Mouse (Mus musculus) embryonic facial prominence, embryonic 10.5 days (tissue): ENCODE data around the gene Kcnma1. TPM values are rescaled to one million over a fixed set of nuclear protein-coding genes. Genes with fewer than 3 reads are reported as not detected.

Experiments
- DNase-seq: peaks from one replicate; pipeline ENCODE4 v3.0.0-alpha.2; 2017; ENCODE audit warnings: low spot score
- H3K27ac ChIP-seq: fragments of 300-500 bp; sonication (generic); replicated peaks from 2 replicates; pipeline ENCODE4 v1.5.1; 2016; ENCODE audit warnings: mild to moderate bottlenecking
- H3K27me3 ChIP-seq: fragments of 300-500 bp; sonication (generic); replicated peaks from 2 replicates; pipeline ENCODE4 v1.6.1; 2016; ENCODE audit warnings: low read depth, mild to moderate bottlenecking; ENCODE audit not compliant: poor library complexity, severe bottlenecking
- H3K36me3 ChIP-seq: fragments of 300-500 bp; sonication (generic); replicated peaks from 2 replicates; pipeline ENCODE4 v1.6.1; 2016; ENCODE audit warnings: mild to moderate bottlenecking, moderate library complexity
- H3K4me1 ChIP-seq: fragments of 300-500 bp; sonication (generic); 2 replicates; pipeline ENCODE4 v1.6.1; 2016
- H3K4me3 ChIP-seq: fragments of 300-500 bp; sonication (generic); 2 replicates; pipeline ENCODE4 v1.5.1; 2016; ENCODE audit warnings: mild to moderate bottlenecking, moderate library complexity
- H3K9me3 ChIP-seq: fragments of 300-500 bp; sonication (generic); 2 replicates; pipeline ENCODE4 v1.6.1; 2016; ENCODE audit warnings: mild to moderate bottlenecking
- WGBS: fragments of 180-500 bp; shearing (Covaris S2); methylation state at CpG from one replicate; pipeline ENCODE4 v1.1.7; 2016; 5-methylcytosine and 5-hydroxymethylcytosine counted together
- polyA plus RNA-seq: library from polyadenylated mRNA; unstranded; fragments of >200 nt; fragmentation: Nextera tagmentation; extraction: Ambion mirVana; gene quantifications from 2 replicates; pipeline ENCODE4 v1.2.1, GENCODE M21; 2016

Kcnma1 gene
- polyA plus RNA-seq, 1 experiment from 2014 or later: 0.70 TPM

DNA sequence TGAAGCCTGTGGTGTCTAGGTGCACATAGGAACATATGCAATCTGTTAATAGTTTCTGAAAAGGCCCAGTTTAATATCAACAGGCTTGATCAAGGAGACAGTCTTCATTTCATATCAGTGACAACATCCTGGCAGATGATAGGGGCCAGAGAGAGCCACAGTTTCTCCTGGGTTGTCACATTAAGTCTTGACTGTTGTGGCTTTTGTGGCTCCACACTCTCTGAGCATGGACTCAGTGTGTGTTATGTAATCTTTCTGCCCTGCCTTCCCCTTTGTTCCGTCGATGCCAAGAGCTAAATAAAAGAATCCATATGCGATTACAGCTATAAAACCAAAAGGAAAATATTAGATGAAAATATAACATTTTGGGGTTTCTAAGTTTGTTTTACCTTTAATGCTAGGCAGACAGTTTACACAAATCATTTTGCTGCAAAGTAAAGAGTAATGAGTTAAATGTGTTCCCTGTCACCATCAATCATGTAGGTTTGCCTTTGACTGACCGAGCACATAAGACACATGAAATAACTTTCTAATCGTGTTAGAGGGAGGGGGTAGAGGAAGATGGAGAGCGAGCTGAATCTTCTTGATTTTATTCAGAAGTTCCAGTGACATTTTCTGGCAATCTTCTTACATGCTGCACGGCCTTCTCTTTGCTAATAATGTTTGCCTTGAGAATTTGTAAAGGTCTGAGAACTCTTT, 528.3 kb downstream of the Kcnma1 start:
- no peak overlapping the region for H3K4me3 ChIP-seq
- H3K9me3 ChIP-seq: no peaks in the 10 kb centered on the region
- WGBS: 71% methylated on average over 7 of the region's 7 CpGs
- no peak for DNase-seq
- no peaks in the 10 kb centered on the region for H3K27me3 ChIP-seq
- H3K27ac ChIP-seq: no peak overlapping the region
- H3K4me1 ChIP-seq: no peaks in the 10 kb centered on the region
- no peaks in the 10 kb centered on the region for H3K36me3 ChIP-seq

DNA sequence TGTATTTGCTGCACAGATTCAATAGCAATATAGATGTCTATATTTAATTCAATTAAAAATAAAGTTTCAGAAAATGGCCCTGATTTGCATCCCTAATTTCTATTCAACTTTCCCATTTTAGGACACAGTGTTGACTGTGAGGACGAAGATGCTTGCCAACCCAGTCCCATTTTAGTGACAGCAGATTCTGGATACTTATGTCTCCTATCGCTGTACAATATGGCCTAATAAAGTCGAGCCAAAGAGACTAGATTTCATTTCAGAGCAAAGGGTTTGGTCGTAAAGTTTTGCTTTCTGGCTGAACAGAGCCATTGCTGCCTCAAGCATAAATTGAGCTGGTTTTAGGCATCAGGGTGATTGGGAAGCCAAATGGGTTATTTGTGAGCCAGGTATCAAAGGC, 539.2 kb downstream of the Kcnma1 start:
- WGBS: 93% methylated on average over 4 of the region's 4 CpGs
- Histone ChIP-seq H3K9me3 (no peaks in the 10 kb centered on the region), H3K27ac (no peak overlapping the region), H3K27me3 (no peaks in the 10 kb centered on the region), H3K4me3 (no peak overlapping the region), H3K36me3 (no peaks in the 10 kb centered on the region), H3K4me1 (peaks cover 5% of the 10 kb centered on the region; the same call in 1 of the 2 replicates)
- DNase-seq: no peak

DNA sequence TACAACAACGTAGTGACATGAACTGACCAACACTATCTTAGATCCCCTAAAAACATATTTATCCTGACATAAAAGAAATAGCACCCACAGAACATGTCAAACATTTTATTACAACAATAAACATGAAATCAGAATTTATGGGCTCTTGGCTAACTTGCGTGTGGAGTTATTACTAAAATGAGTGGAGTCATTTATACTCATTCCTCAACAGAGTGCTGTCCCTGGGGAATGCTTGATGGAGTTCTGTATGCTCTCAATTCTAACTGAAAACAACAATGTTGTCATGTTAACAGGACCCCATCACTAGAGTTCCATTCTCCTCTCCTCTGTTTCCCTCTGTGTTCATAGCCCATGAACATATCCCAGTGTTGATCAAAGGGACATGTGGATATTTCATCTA, 544.2 kb downstream of the Kcnma1 start:
- peaks cover 8% of the 10 kb centered on the region; the same call in 1 of the 2 replicates for H3K4me1 ChIP-seq
- DNase-seq: no peak
- no peaks in the 10 kb centered on the region for H3K27me3 ChIP-seq
- H3K36me3 ChIP-seq: no peaks in the 10 kb centered on the region
- H3K4me3 ChIP-seq: no peak overlapping the region
- WGBS: 88% methylated on average over 2 of the region's 2 CpGs
- no peak overlapping the region for H3K27ac ChIP-seq
- H3K9me3 ChIP-seq: no peaks in the 10 kb centered on the region

DNA sequence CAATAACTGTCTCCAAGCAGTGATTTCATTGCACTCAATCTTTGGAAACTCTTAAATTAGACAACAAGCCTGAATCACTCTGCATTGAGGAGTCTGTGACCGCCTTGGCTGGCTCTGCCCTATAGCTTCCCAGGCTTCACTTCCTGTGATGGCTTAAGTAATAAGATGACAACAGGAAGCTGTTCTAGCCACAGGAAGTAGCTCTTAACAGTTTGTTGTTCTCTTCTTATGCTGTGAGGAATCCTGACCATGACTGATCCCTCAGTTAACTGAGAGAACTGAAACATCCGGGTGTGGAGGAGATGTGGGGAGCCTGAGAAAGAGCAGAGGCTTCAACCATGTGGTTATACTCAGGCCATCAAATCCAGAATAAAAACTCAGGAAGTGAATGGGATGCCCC, 549.2 kb downstream of the Kcnma1 start:
- Histone ChIP-seq H3K4me3 (no peak overlapping the region), H3K27me3 (no peaks in the 10 kb centered on the region), H3K9me3 (no peaks in the 10 kb centered on the region), H3K4me1 (0 out of 2 replicates have a peak, but pooled peaks cover 4% of the 10 kb centered on the region), H3K27ac (no peak overlapping the region), H3K36me3 (no peaks in the 10 kb centered on the region)
- 55% methylated on average over 2 of the region's 2 CpGs for WGBS
- no peak for DNase-seq

DNA sequence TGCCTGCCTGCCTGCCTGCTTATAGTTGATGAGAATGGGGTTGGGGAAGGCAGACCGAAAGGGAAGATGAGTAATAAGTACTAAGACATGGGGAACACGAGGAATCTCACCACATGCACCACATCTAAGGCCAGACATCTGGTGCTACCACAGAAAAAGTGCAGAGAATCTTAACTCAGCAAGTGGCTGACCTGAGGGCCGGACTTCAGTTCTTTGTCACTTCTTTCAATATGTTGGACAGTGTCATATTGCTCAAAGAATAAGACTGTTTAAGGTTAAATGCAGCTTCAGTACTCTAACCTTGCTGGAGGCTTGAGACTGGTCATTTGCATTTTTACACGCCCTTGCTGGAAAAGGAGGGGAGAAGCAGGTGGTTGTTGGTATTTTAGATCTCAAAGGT, 555.7 kb downstream of the Kcnma1 start:
- H3K9me3 ChIP-seq: no peaks in the 10 kb centered on the region
- no peaks in the 10 kb centered on the region for H3K36me3 ChIP-seq
- 61% methylated on average over 4 of the region's 4 CpGs for WGBS

DNA sequence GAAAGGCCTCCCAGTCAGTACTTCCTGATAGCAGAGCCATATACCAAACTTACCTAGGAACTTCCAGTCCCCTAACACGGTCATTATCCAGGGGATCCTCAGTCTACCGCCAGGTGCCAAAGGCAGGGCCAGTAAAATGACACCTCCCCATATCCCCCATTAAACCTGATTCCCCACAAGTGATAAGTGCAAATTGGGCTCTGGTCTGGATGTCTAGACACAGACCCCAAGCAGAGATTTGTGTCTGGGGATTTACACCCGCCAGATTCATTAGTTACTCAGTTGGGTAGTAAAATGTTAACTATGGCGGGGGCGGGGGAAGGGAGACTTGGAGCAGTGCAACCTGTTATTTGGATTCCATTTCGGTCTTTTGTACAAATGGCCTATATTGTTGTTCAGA, 562.6 kb downstream of the Kcnma1 start:
- Histone ChIP-seq H3K27me3 (no peaks in the 10 kb centered on the region), H3K4me1 (peaks cover 3% of the 10 kb centered on the region; the same call in 1 of the 2 replicates), H3K27ac (no peak overlapping the region), H3K36me3 (no peaks in the 10 kb centered on the region), H3K4me3 (no peak overlapping the region), H3K9me3 (no peaks in the 10 kb centered on the region)
- 78% methylated on average over 6 of the region's 6 CpGs for WGBS
- DNase-seq: no peak

More for the DNA sequence above, 555.7 kb downstream of the Kcnma1 start:
- Histone ChIP-seq H3K4me1 (peaks cover 7% of the 10 kb centered on the region; the same call in 1 of the 2 replicates), H3K27ac (no peak overlapping the region), H3K27me3 (peaks cover 4% of the 10 kb centered on the region; the same call in 1 of the 2 replicates), H3K4me3 (no peak overlapping the region)
- no peak for DNase-seq

DNA sequence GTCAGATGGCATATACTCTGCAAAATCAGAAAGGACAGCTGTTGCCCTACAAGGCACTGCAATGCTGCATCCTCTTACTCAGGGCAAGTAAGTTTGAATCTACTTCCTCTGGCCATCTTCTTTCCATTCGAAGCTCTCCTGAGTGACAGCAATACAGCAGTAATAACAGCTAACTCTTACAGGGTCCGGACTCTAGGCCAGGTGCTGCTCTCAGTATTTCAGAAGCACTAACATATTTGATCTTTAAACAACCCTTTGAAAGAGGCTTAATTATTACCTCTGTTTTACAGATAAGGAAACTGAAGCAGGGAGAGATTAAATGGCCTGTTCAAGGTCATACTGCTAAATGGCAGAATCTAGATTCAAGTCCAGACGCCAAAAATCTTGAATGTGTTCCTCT, 576.8 kb downstream of the Kcnma1 start:
- Histone ChIP-seq H3K27me3 (peaks cover 10% of the 10 kb centered on the region; the same call in 1 of the 2 replicates), H3K9me3 (no peaks in the 10 kb centered on the region), H3K36me3 (no peaks in the 10 kb centered on the region), H3K4me3 (no peak overlapping the region), H3K4me1 (0 out of 2 replicates have a peak, but pooled peaks cover 3% of the 10 kb centered on the region), H3K27ac (no peak overlapping the region)
- DNase-seq: no peak
- WGBS: 82% methylated on average over 3 of the region's 3 CpGs

DNA sequence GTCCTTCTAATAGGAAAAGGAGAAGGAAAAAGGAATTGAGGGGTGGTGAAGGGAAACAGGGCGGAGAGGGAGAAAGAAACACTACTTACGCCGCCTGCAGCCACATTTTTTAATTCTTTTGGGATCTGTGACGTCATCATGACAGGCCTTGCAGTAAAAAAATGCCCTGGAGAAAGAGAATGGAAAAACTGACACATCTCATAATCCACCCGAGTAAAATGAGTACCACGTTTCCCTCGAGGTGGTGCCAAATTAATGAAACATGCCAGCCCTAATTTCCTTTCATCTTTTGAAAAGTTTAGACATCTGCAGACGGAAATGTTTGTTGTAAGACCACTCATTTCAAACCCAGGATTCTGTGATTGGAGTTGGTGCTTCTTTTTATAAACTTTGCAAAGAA, 578.4 kb downstream of the Kcnma1 start:
- no peaks in the 10 kb centered on the region for H3K9me3 ChIP-seq
- 62% methylated on average over 8 of the region's 8 CpGs for WGBS
- peaks cover 10% of the 10 kb centered on the region; the same call in 1 of the 2 replicates for H3K27me3 ChIP-seq
- DNase-seq: no peak
- no peak overlapping the region for H3K4me3 ChIP-seq
- H3K36me3 ChIP-seq: no peaks in the 10 kb centered on the region
- 0 out of 2 replicates have a peak, but pooled peaks cover 3% of the 10 kb centered on the region for H3K4me1 ChIP-seq
- H3K27ac ChIP-seq: no peak overlapping the region

DNA sequence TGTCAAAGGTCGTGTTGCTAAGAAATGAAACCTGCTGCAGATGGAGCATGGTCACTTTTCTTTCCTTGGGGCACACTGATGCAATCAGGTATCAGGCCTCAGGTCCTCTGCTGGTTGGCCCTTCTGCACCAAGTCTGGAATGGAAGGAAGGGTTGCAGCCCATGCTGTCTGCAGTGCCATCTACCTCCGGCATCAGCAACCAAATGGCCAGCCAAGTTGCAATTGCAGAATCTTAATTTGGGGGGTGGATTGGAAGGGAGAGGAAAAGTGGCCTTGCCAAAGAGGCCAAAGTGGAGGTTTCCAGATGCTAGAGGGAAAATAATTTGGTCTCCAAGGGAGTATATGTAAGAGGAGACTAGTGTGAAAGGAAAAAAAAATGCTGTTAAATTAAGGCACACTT, 584.3 kb downstream of the Kcnma1 start:
- H3K9me3 ChIP-seq: no peaks in the 10 kb centered on the region
- H3K4me1 ChIP-seq: peaks cover 9% of the 10 kb centered on the region
- H3K4me3 ChIP-seq: no peak overlapping the region
- no peak overlapping the region for H3K27ac ChIP-seq
- H3K27me3 ChIP-seq: no peaks in the 10 kb centered on the region; the same call in none of the 2 replicates
- H3K36me3 ChIP-seq: no peaks in the 10 kb centered on the region
- no peak for DNase-seq
- 86% methylated on average over 2 of the region's 2 CpGs for WGBS

DNA sequence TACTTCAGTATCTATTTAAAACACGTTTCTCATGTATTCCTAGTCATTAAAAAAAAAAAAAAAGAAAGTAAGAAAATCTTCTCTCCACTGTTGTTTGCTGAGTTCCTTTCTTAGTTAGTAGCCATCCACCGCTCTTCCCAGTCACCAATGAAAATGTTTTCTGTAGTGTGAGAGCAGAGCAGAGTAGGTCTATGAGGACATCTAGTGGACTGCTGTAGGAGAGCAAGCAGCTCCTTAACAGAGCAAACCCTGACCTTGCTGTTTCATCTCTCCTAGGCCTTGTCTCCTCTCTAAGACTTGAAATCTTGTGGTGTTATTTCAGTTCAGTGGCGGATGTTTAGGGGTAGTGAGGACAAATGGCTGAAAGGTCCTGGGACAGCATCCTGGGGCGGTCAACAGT, 585.2 kb downstream of the Kcnma1 start:
- Histone ChIP-seq H3K27ac (no peak overlapping the region), H3K4me1 (peaks cover 9% of the 10 kb centered on the region), H3K9me3 (no peaks in the 10 kb centered on the region), H3K4me3 (no peak overlapping the region), H3K36me3 (no peaks in the 10 kb centered on the region), H3K27me3 (no peaks in the 10 kb centered on the region; the same call in none of the 2 replicates)
- WGBS: 31% methylated on average over 4 of the region's 4 CpGs
- DNase-seq: peak; percentile 33

DNA sequence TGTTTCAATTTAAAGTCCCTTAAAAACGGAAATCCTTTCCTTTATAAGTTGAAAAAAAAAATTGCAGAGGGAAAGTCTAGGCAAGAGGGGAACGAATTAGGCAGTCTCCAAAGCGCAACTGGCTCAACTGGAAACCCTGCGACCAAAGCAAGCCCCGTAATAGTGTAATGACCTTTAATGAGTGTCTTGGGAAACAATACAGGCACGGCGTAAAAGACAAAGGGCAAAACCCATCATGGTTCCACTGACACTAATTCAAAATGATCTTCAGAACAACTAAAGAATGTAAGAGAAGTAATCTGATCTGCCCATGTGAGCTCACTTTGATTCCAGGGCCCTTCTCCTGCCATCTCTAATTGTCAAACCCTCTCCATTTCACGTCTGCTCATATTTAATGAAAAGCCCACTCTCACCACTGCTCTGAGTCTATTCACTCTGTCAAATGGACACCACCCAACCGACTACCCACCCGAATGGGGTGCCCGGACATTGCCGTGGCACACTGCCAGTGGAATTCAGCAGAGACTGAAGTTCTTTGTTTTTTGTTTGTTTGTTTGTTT, 591.7 kb downstream of the Kcnma1 start:
- Histone ChIP-seq H3K4me3 (no peak overlapping the region), H3K27me3 (peaks cover 22% of the 10 kb centered on the region), H3K36me3 (no peaks in the 10 kb centered on the region), H3K9me3 (no peaks in the 10 kb centered on the region), H3K27ac (no peak overlapping the region), H3K4me1 (peaks cover 26% of the 10 kb centered on the region)
- peak; percentile 28 for DNase-seq
- WGBS: 43% methylated on average over 12 of the region's 12 CpGs

DNA sequence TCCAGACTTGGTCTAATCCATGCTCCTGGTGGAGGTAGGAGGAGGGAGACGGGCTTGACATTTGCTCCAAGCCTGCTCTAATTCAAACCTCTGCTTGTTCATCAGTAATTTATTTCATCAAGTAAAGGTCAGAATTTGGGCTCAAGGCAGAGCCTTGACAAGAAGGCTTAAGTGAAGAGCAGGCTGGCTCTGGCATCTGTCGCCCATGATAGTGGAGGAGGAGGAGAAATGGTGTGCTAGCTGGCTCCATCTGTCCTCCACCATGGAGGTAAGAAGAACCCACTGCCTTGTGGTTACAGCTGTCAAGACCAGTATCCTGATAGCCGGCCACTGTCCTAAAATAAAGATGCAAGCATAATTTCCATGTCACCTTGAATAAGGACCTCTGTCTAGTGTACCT, 595.3 kb downstream of the Kcnma1 start:
- WGBS: 88% methylated on average over 3 of the region's 3 CpGs
- H3K27ac ChIP-seq: no peak overlapping the region
- peaks cover 17% of the 10 kb centered on the region for H3K4me1 ChIP-seq
- H3K27me3 ChIP-seq: peaks cover 22% of the 10 kb centered on the region
- H3K36me3 ChIP-seq: no peaks in the 10 kb centered on the region
- H3K4me3 ChIP-seq: no peak overlapping the region
- no peaks in the 10 kb centered on the region for H3K9me3 ChIP-seq
- no peak for DNase-seq

DNA sequence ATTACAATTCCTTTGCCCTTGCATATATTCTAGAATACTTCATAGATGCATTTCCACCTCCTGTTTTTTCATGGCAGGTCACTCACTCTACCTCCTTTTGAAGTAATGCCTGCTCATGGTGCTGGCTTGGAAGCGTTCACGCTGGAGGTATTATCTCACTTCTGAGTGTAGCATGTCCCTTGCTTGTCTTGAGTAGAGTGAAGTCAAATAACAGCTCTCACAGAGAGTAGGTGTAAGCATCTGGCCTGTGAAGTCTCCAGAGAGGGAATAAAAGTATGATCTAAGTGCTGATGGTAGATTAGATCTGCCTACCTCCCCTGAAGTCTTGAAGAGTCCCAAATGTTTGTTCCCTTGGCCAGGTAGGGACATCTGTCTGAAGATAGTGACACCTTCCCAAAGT, 607.2 kb downstream of the Kcnma1 start:
- 95% methylated on average over 2 of the region's 2 CpGs for WGBS
- Histone ChIP-seq H3K9me3 (no peaks in the 10 kb centered on the region), H3K36me3 (no peaks in the 10 kb centered on the region), H3K27me3 (peaks cover 7% of the 10 kb centered on the region; the same call in 1 of the 2 replicates), H3K4me1 (no peaks in the 10 kb centered on the region), H3K27ac (no peak overlapping the region), H3K4me3 (no peak overlapping the region)
- no peak for DNase-seq
